Mouse (Mus musculus): ENCODE measurements around the gene Pde2a.
"Not testable (repeated sequence)": the region's sequence is repeated elsewhere in the genome, so short reads cannot be mapped to it uniquely, and the experiment has no call there.

Pde2a gene

GRCm38 (mm10) chr7:101504507-101504906 is 83.0 kb downstream of the Pde2a start:
- DNase-seq (ENCODE audit: extremely low read depth, low read depth) = peak; percentile 63

DNA sequence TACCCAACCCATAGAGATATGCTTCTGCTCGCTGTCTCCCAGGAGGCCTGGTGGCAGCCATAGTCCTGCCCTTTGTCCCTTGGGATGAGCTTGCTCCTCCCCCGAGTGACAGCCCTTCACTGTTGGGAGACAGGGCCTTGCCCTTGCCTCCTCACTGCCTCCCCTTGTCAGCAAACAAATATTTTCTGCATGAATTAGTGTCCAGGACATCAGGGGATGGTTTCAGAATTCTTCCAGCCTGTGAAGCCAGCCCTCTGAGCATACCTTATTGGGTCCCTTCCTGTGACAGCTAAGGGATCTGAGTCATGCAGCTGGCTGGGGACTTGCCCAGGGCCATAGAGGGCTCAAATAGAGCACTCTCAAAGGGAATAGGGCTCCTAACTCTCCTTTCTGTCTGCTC is 87.7 kb downstream of the Pde2a start:
- DNase-seq (ENCODE audit: extremely low read depth, low read depth) = no peak

DNA sequence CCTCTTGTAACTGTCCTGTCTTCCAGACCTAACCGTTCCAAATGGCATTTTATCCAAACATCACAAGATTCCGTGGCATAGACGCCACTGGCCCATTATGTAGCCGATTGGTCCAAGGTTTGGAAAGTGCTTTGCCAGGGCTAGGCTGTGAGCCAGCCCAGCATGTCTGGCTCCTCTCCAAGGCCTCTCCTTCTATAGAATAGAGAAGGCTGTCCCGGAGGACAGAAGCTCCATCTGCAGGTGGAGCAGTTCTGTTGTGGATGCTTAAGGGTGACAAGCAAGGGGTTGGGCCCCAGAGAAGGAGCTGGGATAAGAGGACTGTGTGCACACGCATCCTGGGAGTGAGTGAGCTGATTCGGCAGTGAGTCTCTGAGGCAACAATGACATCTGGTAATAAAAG is 92.2 kb downstream of the Pde2a start:
- no peak for DNase-seq (ENCODE audit: extremely low read depth, low read depth)

GRCm38 (mm10) chr7:101514768-101515167 is 93.3 kb downstream of the Pde2a start:
- no peak for DNase-seq (ENCODE audit: extremely low read depth, low read depth)

DNA sequence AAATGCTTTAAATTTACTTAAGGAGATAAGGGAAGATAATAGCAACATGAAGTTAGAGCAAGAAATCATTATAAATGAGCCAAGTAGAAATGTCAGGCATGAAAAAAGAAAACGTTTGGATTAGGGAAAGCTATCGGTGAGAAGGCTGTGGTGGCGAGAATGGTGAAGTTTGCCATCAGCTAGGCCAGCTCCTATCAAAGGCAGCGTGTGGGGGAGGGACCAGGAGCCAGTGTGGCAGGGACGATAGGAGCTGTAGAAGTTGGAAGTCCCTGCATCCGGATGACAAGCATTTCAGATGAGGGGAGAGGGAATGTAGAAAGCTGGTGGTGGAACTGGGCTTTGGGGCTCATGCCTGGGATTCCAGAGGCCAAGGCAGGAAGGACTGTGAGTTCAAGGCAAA is 93.8 kb downstream of the Pde2a start:
- DNase-seq (ENCODE audit: extremely low read depth, low read depth) = no peak

GRCm38 (mm10) chr7:101516460-101516859 is 95.0 kb downstream of the Pde2a start:
- DNase-seq (ENCODE audit: extremely low read depth, low read depth) = peak; percentile 12

DNA sequence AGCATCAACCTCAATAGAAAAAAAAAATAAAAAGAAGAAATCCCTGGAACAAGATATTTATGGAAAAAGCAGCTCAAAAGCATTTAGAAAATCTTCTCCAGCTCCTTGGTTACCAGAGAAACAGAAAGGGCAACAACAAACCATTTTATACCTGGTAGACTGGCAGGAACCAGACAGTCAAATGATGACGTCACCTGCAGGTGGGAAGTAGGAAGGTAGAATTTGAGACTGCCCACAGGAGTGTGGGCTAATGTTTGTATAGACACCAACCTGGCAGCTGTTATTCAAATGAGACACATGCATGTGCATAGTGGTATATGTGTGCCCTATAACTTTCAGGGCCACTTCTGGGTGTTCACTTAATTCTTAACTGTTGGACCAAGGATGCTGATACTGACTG is 100.2 kb downstream of the Pde2a start:
- no peak for DNase-seq (ENCODE audit: extremely low read depth, low read depth)

GRCm38 (mm10) chr7:101523205-101523604 is 101.7 kb downstream of the Pde2a start:
- DNase-seq (ENCODE audit: extremely low read depth, low read depth) = no peak

- DNase-seq (ENCODE audit: extremely low read depth, low read depth) = no peak
Measured at GRCm38 (mm10) chr7:101526484-101526883, 105.0 kb downstream of the Pde2a start.

- no peak for DNase-seq (ENCODE audit: extremely low read depth, low read depth)
Measured at GRCm38 (mm10) chr7:101534428-101534827, 112.9 kb downstream of the Pde2a start.

- no peak for DNase-seq (ENCODE audit: extremely low read depth, low read depth)
Measured at GRCm38 (mm10) chr7:101535102-101535501, 113.6 kb downstream of the Pde2a start.

GRCm38 (mm10) chr7:101535517-101535916 is 114.0 kb downstream of the Pde2a start:
- no peak for DNase-seq (ENCODE audit: extremely low read depth, low read depth)

- no peak for DNase-seq (ENCODE audit: extremely low read depth, low read depth)
Measured at GRCm38 (mm10) chr7:101537541-101537940, 116.0 kb downstream of the Pde2a start.

DNA sequence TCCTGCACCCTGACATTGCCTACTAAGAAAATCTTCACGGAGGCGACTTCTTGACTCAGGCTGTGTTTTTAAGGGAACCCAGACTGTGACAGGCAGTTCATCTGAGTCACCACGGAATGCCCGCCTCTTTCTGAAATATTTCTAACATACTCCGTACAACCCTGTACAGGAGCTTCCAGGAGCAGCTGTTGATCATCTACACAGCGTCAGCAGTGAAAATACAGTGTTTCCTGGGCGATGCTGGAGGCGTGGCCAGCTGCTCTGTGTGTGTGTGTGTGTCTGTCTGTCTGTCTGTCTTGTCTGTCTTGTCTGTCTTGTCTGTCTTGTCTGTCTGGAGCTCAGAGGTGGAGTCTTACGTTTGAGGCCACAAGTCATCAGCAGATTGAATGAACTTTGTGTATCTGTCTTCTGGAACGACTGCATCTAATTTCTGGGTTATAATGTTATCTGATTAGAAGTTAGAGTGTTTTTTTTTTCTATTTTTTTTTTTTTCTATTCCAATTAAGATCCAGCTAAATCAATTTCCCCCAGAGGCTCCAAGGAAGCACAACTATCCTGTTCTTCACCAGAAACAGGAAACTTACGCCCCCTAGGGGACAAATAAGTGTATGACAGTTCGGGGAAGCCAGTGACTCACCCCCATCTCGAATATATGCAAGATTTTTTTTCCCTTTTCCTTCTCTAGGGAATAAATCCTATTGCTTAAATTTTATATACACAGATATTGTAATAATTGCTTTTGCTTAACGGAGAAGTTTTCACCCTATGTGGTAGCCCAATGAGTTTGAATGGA is 116.8 kb downstream of the Pde2a start:
- no peak for DNase-seq (ENCODE audit: extremely low read depth, low read depth)

GRCm38 (mm10) chr7:101539774-101540173 is 118.3 kb downstream of the Pde2a start:
- DNase-seq (ENCODE audit: extremely low read depth, low read depth) = no peak

- DNase-seq (ENCODE audit: extremely low read depth, low read depth) = no peak
Measured at GRCm38 (mm10) chr7:101540684-101541083, 119.2 kb downstream of the Pde2a start.

- DNase-seq (ENCODE audit: extremely low read depth, low read depth) = peak; percentile 41
Measured at GRCm38 (mm10) chr7:101541132-101541531, 119.6 kb downstream of the Pde2a start.

DNA sequence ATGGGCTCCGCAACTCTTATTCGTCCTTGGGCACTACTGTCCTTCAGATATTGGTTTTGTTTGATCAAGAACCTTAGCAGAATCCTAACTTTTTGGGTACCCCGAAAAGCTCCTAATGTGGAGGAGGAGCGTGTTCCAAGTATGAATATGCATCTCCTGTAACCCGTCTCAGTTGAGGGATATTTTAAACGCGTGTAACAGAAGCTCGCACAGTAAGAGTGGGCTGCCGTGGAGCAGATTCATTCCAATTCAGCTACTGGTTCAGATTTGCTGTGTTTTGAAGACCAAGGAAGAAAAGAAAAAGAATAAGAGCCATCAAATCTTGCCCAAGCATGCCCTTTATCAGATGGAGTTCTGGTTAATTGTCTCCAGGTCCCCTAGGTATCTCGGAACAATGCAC is 120.2 kb downstream of the Pde2a start:
- no peak for DNase-seq (ENCODE audit: extremely low read depth, low read depth)

GRCm38 (mm10) chr7:101547651-101548050 is 126.2 kb downstream of the Pde2a start:
- DNase-seq (ENCODE audit: extremely low read depth, low read depth) = no peak

- DNase-seq (ENCODE audit: extremely low read depth, low read depth) = no peak
Measured at GRCm38 (mm10) chr7:101549266-101549665, 127.8 kb downstream of the Pde2a start.

- no peak for DNase-seq (ENCODE audit: extremely low read depth, low read depth)
Measured at GRCm38 (mm10) chr7:101550686-101551485, 129.4 kb downstream of the Pde2a start.

DNA sequence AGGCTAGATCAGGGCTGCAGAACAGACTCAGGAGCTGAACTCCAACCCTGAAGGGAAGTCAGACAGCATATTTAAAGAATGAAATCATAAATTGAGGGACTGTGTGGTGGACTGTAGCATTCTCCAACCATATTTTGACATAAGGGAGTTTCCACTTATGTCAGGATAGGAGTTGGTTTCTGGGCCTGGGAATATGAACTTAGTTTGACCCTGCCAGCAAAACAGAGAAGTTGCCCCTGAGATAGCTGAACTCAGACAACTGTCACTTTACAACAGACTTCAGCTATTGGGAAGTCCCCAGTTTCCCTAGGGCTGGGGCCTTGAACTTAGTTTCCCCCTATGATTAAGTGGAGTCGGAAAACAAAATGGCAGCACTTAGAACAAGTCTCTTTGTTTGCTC is 130.0 kb downstream of the Pde2a start:
- no peak for DNase-seq (ENCODE audit: extremely low read depth, low read depth)

DNA sequence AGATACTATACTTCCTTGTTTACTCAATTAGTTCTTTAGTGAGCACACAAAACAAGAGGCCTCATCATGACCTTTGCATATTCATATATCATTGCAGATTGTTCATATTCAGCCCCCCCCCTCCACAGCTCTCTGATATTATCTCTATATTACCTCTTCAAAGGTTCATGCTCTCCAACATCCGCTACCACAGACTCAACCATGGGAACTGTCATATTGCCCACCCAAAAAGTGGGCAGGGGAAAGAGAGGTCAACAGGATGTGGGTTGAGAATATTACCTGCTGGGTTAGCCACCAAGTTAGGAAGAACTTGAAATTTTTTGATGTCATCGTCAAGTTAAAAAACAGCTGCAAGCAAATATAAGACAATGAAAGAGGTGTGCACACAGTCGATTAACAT is 134.0 kb downstream of the Pde2a start:
- DNase-seq (ENCODE audit: extremely low read depth, low read depth) = not testable (repeated sequence)

Measured in MEL-GATA-1-ER (cell line).